Mouse (Mus musculus) cerebellum, postnatal 25 days (tissue): ENCODE results near the gene Zranb3.
"Not testable (repeated sequence)": the region's sequence is repeated elsewhere in the genome, so short reads cannot be mapped to it uniquely, and the experiment has no call there.

Source experiments
- DNase-seq, 2 experiments: peaks; one replicate each; pipeline ENCODE4 v3.0.0; 2021; ENCODE audit warnings: mixed read lengths in 2 of 2

Zranb3 gene

GRCm38 (mm10) chr1:128102641-128103461, at the start of gene Zranb3, which contains the start of gene R3hdm1:
TSS of gene Zranb3 (minus strand) at chr1:128103047.
TSS of gene R3hdm1 (plus strand) at chr1:128103301.
- peak; percentile 94 to 96 for DNase-seq

- no peak for DNase-seq
Observed at GRCm38 (mm10) chr1:128141737-128142136, 38.9 kb upstream of the Zranb3 start.

- DNase-seq, result no peak
Observed at GRCm38 (mm10) chr1:128141039-128141438, 38.2 kb upstream of the Zranb3 start.

GRCm38 (mm10) chr1:128136222-128136621, 33.4 kb upstream of the Zranb3 start:
- DNase-seq, result not testable (repeated sequence)

- no peak for DNase-seq
Observed at GRCm38 (mm10) chr1:128120913-128121627, 18.2 kb upstream of the Zranb3 start.

- DNase-seq, result no peak
Observed at GRCm38 (mm10) chr1:128103520-128104088, 757 bp upstream of the Zranb3 start.

- peak; percentile 47 to 50 for DNase-seq
Observed at GRCm38 (mm10) chr1:128102251-128102640, 601 bp downstream of the Zranb3 start.

GRCm38 (mm10) chr1:128098309-128098708, 4.5 kb downstream of the Zranb3 start:
- no peak for DNase-seq

- DNase-seq, result no peak
Observed at GRCm38 (mm10) chr1:128094686-128095085, 8.2 kb downstream of the Zranb3 start.

- peak; percentile 13 to 29 for DNase-seq
Observed at GRCm38 (mm10) chr1:128082800-128083199, 20.0 kb downstream of the Zranb3 start.

GRCm38 (mm10) chr1:128081873-128082272, 21.0 kb downstream of the Zranb3 start:
- no peak for DNase-seq

GRCm38 (mm10) chr1:128080936-128081696, 21.7 kb downstream of the Zranb3 start:
- no peak for DNase-seq

GRCm38 (mm10) chr1:128078646-128079045, 24.2 kb downstream of the Zranb3 start:
- no peak for DNase-seq

GRCm38 (mm10) chr1:128077788-128078187, 25.1 kb downstream of the Zranb3 start:
- DNase-seq, result no peak

GRCm38 (mm10) chr1:128076791-128077479, 25.9 kb downstream of the Zranb3 start:
- no peak for DNase-seq

- no peak for DNase-seq
Observed at GRCm38 (mm10) chr1:128073051-128073450, 29.8 kb downstream of the Zranb3 start.

GRCm38 (mm10) chr1:128070003-128070402, 32.8 kb downstream of the Zranb3 start:
- no peak for DNase-seq

GRCm38 (mm10) chr1:128068945-128069397, 33.9 kb downstream of the Zranb3 start:
- no peak for DNase-seq

GRCm38 (mm10) chr1:128064716-128065115, 38.1 kb downstream of the Zranb3 start:
- no peak for DNase-seq

- DNase-seq, result no peak
Observed at GRCm38 (mm10) chr1:128062167-128062566, 40.7 kb downstream of the Zranb3 start.

- DNase-seq, result no peak
Observed at GRCm38 (mm10) chr1:128061401-128061800, 41.4 kb downstream of the Zranb3 start.
